Mouse (Mus musculus): ENCODE measurements around the gene Wdfy1. TPM values are rescaled to one million over a fixed set of nuclear protein-coding genes. Genes with fewer than 3 reads are reported as not detected.

Gene Wdfy1
- polyA plus RNA-seq, 1 experiment: not detected

DNA sequence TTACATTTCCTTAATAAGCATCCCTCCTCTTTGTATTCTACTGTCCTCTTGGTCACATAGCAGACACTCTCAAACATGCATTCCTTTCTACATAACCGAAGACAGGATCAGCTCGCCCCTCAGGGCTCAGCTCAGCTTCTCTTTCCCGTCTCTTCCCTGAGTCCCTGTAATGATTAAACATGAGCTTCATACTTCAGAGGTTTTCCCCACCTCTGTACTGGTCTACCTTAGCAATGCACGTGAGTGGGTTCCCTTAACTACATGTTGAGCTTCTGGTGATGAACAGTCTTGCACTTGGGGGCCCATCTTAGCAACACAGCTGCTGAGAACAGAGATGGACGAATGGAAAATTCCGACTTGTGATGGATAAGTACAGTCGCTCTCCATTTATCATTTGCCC is 116.3 kb downstream of the Wdfy1 start:
- WGBS: 86% methylated on average over 7 of the region's 7 CpGs
- H3K4me3 ChIP-seq (ENCODE audit: insufficient read depth, low read depth, low read length): no peak overlapping the region
- no peak for TF ChIP-seq POLR2A (IDR thresholded peaks at IDR 0.05; ENCODE audit: insufficient read depth, low read depth, low read length)
- TF ChIP-seq CTCF (IDR thresholded peaks at IDR 0.05; ENCODE audit: insufficient read depth, low read depth, low read length): no peak
- no peaks in the 10 kb centered on the region for H3K4me1 ChIP-seq (ENCODE audit: control insufficient read depth, insufficient read depth, low read length)
- no peak overlapping the region for H3K27ac ChIP-seq (ENCODE audit: insufficient read depth, low read depth, low read length)

DNA sequence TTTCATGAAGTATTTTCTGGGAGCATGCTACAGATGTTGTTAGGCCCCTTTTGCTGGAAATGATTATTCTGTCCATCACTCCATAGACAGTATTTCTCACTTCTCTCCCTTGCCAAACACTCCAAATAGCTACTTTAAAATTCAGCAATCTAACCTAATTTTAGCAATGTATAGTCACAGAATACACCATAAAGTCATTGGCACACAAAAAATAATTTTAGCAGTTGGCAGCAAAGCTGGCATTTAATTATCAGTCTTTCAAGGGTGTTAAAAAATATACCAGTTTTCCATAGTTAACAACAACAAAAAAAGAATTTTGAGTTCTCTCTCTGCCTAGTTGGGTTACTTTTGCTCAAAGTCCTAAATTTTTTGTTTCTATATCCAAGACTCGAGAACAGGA is 118.5 kb downstream of the Wdfy1 start:
- no peak overlapping the region for H3K27ac ChIP-seq (ENCODE audit: insufficient read depth, low read depth, low read length)
- WGBS: 79% methylated on average over 1 of the region's 1 CpGs
- TF ChIP-seq CTCF (IDR thresholded peaks at IDR 0.05; ENCODE audit: insufficient read depth, low read depth, low read length): no peak
- TF ChIP-seq POLR2A (IDR thresholded peaks at IDR 0.05; ENCODE audit: insufficient read depth, low read depth, low read length): no peak
- H3K4me3 ChIP-seq (ENCODE audit: insufficient read depth, low read depth, low read length): no peak overlapping the region
- no peaks in the 10 kb centered on the region for H3K4me1 ChIP-seq (ENCODE audit: control insufficient read depth, insufficient read depth, low read length)

DNA sequence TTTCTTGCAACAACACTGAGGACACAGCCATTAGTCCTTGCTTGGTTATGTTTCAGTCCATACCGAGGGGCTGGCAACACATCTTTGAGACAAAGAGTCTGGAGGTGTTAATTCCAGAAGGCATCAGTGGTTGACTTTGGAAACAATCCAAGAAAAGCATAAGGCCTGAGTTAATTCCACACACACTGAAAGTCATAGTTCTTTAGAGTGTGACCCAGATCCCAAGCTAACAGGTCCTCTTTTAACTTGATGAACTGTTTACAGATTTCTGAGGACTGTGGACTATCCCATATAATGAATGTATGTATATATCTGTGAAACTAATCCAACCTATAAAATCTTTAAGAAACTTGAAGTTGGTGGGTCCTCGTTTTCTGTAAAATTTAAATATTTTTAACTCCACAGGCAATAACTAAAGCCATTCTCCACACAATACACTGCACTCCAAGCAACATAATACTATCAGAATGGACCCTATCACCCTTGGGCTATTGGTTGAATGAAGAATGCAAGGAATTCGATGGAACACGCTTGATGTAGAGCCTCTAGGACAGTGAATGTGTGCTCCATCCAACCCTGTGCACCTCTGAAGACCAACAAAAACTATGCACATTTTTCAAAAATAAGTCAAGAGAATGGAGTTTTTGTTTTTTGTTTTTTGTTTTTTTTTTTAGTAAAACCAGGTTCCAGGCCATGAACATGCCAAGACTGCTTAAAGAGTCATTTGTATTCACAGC is 120.0 kb downstream of the Wdfy1 start:
- no peaks in the 10 kb centered on the region for H3K4me1 ChIP-seq (ENCODE audit: control insufficient read depth, insufficient read depth, low read length)
- no peak for TF ChIP-seq CTCF (IDR thresholded peaks at IDR 0.05; ENCODE audit: insufficient read depth, low read depth, low read length)
- no peak for TF ChIP-seq POLR2A (IDR thresholded peaks at IDR 0.05; ENCODE audit: insufficient read depth, low read depth, low read length)
- WGBS: 79% methylated on average over 4 of the region's 4 CpGs
- no peak overlapping the region for H3K27ac ChIP-seq (ENCODE audit: insufficient read depth, low read depth, low read length)
- H3K4me3 ChIP-seq (ENCODE audit: insufficient read depth, low read depth, low read length): no peak overlapping the region

DNA sequence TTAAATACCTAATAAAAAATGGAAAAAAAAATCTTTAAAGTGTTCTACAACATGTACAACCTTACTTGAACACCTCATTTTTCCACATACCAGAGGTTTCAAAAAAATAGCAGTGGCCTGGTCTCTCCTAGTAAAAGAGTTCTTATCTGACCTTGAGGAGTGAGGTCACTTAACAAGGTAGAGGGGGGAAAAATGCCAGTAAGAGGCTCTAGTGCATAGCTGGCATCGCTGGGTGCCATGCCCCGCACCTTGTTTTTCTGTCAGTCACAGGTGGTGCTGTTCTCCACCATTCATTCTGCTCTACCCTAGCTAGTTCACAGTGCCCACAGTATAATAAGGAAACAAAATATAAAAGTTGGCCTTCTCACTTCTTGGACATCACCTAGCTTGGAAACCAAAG is 121.0 kb downstream of the Wdfy1 start:
- no peaks in the 10 kb centered on the region for H3K4me1 ChIP-seq (ENCODE audit: control insufficient read depth, insufficient read depth, low read length)
- no peak for TF ChIP-seq POLR2A (IDR thresholded peaks at IDR 0.05; ENCODE audit: insufficient read depth, low read depth, low read length)
- no peak for TF ChIP-seq CTCF (IDR thresholded peaks at IDR 0.05; ENCODE audit: insufficient read depth, low read depth, low read length)
- WGBS: 98% methylated on average over 2 of the region's 2 CpGs
- H3K4me3 ChIP-seq (ENCODE audit: insufficient read depth, low read depth, low read length): no peak overlapping the region
- H3K27ac ChIP-seq (ENCODE audit: insufficient read depth, low read depth, low read length): no peak overlapping the region

Other genes starting within 250 kb of the Wdfy1 start
- not detected in 2 replicates for gene Ap1s3, start 104.2 kb downstream of the Wdfy1 start, polyA plus RNA-seq (2012; ENCODE audit: insufficient read depth, insufficient read length, low replicate concordance, missing spikeins)
- not detected in 2 replicates for gene Mrpl44, start 125 bp downstream of the Wdfy1 start, polyA plus RNA-seq (2012; ENCODE audit: insufficient read depth, insufficient read length, low replicate concordance, missing spikeins)
- gene Serpine2, start 85.0 kb upstream of the Wdfy1 start, polyA plus RNA-seq (2012; ENCODE audit: insufficient read depth, insufficient read length, low replicate concordance, missing spikeins): 393 TPM in 1 of 2 replicates, not detected in the other